Mouse (Mus musculus): ENCODE data around the gene Tk1.
"Not testable (repeated sequence)": the region's sequence is repeated elsewhere in the genome, so short reads cannot be mapped to it uniquely, and the experiment has no call there.

Gene Tk1

GRCm38 (mm10) chr11:117788481-117788880 lies 37.4 kb downstream of the Tk1 start:
- DNase-seq: not testable (repeated sequence)

- peak; percentile 67 to 71 for DNase-seq
These were observed 39.6 kb downstream of the Tk1 start for GRCm38 (mm10) chr11:117786294-117786693.

GRCm38 (mm10) chr11:117783683-117784309 lies 42.1 kb downstream of the Tk1 start:
- DNase-seq: peak in 1 of 2 experiments; percentile 43

- DNase-seq: peak; percentile 59 to 62
These were observed 42.8 kb downstream of the Tk1 start for GRCm38 (mm10) chr11:117783089-117783488.

- no peak for DNase-seq
These were observed 43.2 kb downstream of the Tk1 start for GRCm38 (mm10) chr11:117782705-117783034.

- peak; percentile 45 to 59 for DNase-seq
These were observed 43.7 kb downstream of the Tk1 start, which contains the start of the genes Tmc8 and Tmc6 for GRCm38 (mm10) chr11:117781993-117782704. Tmc8 (plus strand) TSS chr11:117782076. Tmc6 (minus strand) TSS chr11:117782198.

GRCm38 (mm10) chr11:117781199-117781821 lies 44.6 kb downstream of the Tk1 start:
- peak; percentile 82 to 91 for DNase-seq

- DNase-seq: peak; percentile 96 to 97
These were observed 45.2 kb downstream of the Tk1 start for GRCm38 (mm10) chr11:117780582-117781111.

- DNase-seq: no peak
These were observed 45.7 kb downstream of the Tk1 start for GRCm38 (mm10) chr11:117780199-117780515.

- DNase-seq: peak; percentile 85 to 89
These were observed 46.3 kb downstream of the Tk1 start for GRCm38 (mm10) chr11:117779434-117780198.

- peak; percentile 57 to 64 for DNase-seq
These were observed 47.0 kb downstream of the Tk1 start for GRCm38 (mm10) chr11:117778851-117779433.

GRCm38 (mm10) chr11:117778031-117778430 lies 47.9 kb downstream of the Tk1 start:
- no peak for DNase-seq

- DNase-seq: no peak
These were observed 48.8 kb downstream of the Tk1 start for GRCm38 (mm10) chr11:117777111-117777510.

- DNase-seq: no peak
These were observed 49.7 kb downstream of the Tk1 start for GRCm38 (mm10) chr11:117776085-117776792.

- no peak for DNase-seq
These were observed 50.4 kb downstream of the Tk1 start for GRCm38 (mm10) chr11:117775540-117775939.

GRCm38 (mm10) chr11:117774925-117775324 lies 51.0 kb downstream of the Tk1 start:
- DNase-seq: no peak

GRCm38 (mm10) chr11:117772352-117772751 lies 53.5 kb downstream of the Tk1 start:
- no peak for DNase-seq

- DNase-seq: no peak
These were observed 55.5 kb downstream of the Tk1 start for GRCm38 (mm10) chr11:117770407-117770806.

- DNase-seq: no peak
These were observed 56.2 kb downstream of the Tk1 start for GRCm38 (mm10) chr11:117769683-117770047.

GRCm38 (mm10) chr11:117768725-117769682 lies 56.9 kb downstream of the Tk1 start:
- no peak for DNase-seq

- no peak for DNase-seq
These were observed 59.6 kb downstream of the Tk1 start for GRCm38 (mm10) chr11:117766275-117766674.

Measured in lung, adult 18-20 months (tissue).